Mouse (Mus musculus): ENCODE data around the gene Gm10073.

GRCm38 (mm10) chr8:106586896-106587295, 13.6 kb upstream of the Gm10073 start:
- TF ChIP-seq CTCF (conservative IDR thresholded peaks at IDR 0.05; ENCODE audit: insufficient read depth, insufficient read length, low read depth, low read length): no peak
- TF ChIP-seq POLR2A (IDR thresholded peaks at IDR 0.05; ENCODE audit: low read depth, low read length): no peak

All from kidney, adult 2 months (tissue).